Mouse (Mus musculus) heart, postnatal 0 days (tissue): ENCODE results near the gene Syt1. TPM values are rescaled to one million over a fixed set of nuclear protein-coding genes. Genes with fewer than 3 reads are reported as not detected.

Experiments used
- ATAC-seq: fragments of 200-750 bp; cut with Nextera tagmentation; 2 replicates; pipeline ENCODE4 v1.8.0; 2017; ENCODE audit warnings: low read depth, moderate number of reproducible peaks, moderate library complexity; ENCODE audit not compliant: insufficient read depth
- DNase-seq: peaks from one replicate; pipeline ENCODE4 v3.0.0-alpha.2; 2016; ENCODE audit warnings: low spot score
- H3K27ac ChIP-seq: fragments of 300-500 bp; sonication (generic); 2 replicates; pipeline ENCODE4 v1.5.1; 2014; ENCODE audit warnings: low read depth, mild to moderate bottlenecking
- H3K27me3 ChIP-seq: fragments of 300-500 bp; sonication (generic); 2 replicates; pipeline ENCODE4 v1.6.1; 2014; ENCODE audit warnings: low read length, mixed read lengths; ENCODE audit not compliant: control insufficient read depth, insufficient read depth
- H3K36me3 ChIP-seq: fragments of 300-500 bp; sonication (generic); replicated peaks from 2 replicates; pipeline ENCODE4 v1.6.1; 2014; ENCODE audit warnings: low read length, mixed read lengths; ENCODE audit not compliant: control insufficient read depth, insufficient read depth
- H3K4me1 ChIP-seq: fragments of 300-500 bp; sonication (generic); 2 replicates; pipeline ENCODE4 v1.6.1; 2014; ENCODE audit warnings: antibody characterized with exemption; ENCODE audit not compliant: control insufficient read depth, insufficient read depth
- H3K4me2 ChIP-seq: fragments of 300-500 bp; sonication (generic); 2 replicates; pipeline ENCODE4 v1.6.1; 2014; ENCODE audit warnings: low read depth, mild to moderate bottlenecking, low read length, moderate library complexity
- H3K4me3 ChIP-seq: fragments of 300-500 bp; sonication (generic); 2 replicates; pipeline ENCODE4 v1.5.1; 2014; ENCODE audit warnings: low read depth, low read length
- H3K9ac ChIP-seq: fragments of 300-500 bp; sonication (generic); replicated peaks from 2 replicates; pipeline ENCODE4 v1.6.1; 2014; ENCODE audit warnings: low read depth, low read length, mixed read lengths
- H3K9me3 ChIP-seq: fragments of 300-500 bp; sonication (generic); replicated peaks from 2 replicates; pipeline ENCODE4 v1.6.1; 2016; ENCODE audit warnings: low read length; ENCODE audit not compliant: control insufficient read depth
- CTCF ChIP-seq: IDR thresholded peaks from 2 replicates; pipeline ENCODE4 v1.5.1; 2016; ENCODE audit warnings: antibody characterized with exemption, control low read depth, low read depth
- EP300 ChIP-seq: IDR thresholded peaks from 2 replicates; pipeline ENCODE4 v1.6.1; 2016; ENCODE audit warnings: antibody characterized with exemption, low read depth
- WGBS: fragments of 180-500 bp; shearing (Covaris S2); extraction: QIAGEN DNeasy Blood & Tissue Kit; methylation state at CpG from one replicate; pipeline ENCODE4 v1.1.7; 2014; 5-methylcytosine and 5-hydroxymethylcytosine counted together
- polyA plus RNA-seq: library from polyadenylated mRNA; unstranded; fragments of >200 nt; fragmentation: Nextera tagmentation; extraction: Ambion mirVana; gene quantifications from 2 replicates; pipeline ENCODE4 v1.2.1, GENCODE M21; 2015
- total RNA-seq: library from RNA; depleted of rRNA; stranded (reverse); fragments of >200 nt; gene quantifications from 2 replicates; pipeline ENCODE4 v1.2.3, GENCODE M21; 2014; ENCODE audit warnings: low replicate concordance

Syt1 gene
- total and polyA plus RNA-seq, 2 experiments from 2014 or later = 0.08 TPM; not detected in 1

- TF ChIP-seq EP300 (no peak), CTCF (no peak)
- Histone ChIP-seq H3K9me3 (no peaks in the 10 kb centered on the region), H3K4me1 (no peaks in the 10 kb centered on the region), H3K27ac (no peak overlapping the region), H3K4me2 (no peak overlapping the region), H3K36me3 (no peaks in the 10 kb centered on the region), H3K27me3 (no peaks in the 10 kb centered on the region), H3K9ac (no peak overlapping the region), H3K4me3 (no peak overlapping the region)
- no peak for DNase-seq
- ATAC-seq = no peak
- WGBS = 74% methylated on average over 8 of the region's 8 CpGs
Measured at GRCm38 (mm10) chr10:108952182-108952581, 58.6 kb downstream of the Syt1 start.

GRCm38 (mm10) chr10:108936838-108937430, 73.8 kb downstream of the Syt1 start:
- no peaks in the 10 kb centered on the region for H3K4me1 ChIP-seq
- ATAC-seq (no peak), DNase-seq (no peak)
- H3K27me3 ChIP-seq = no peaks in the 10 kb centered on the region
- H3K9ac ChIP-seq = no peak overlapping the region
- no peak overlapping the region for H3K27ac ChIP-seq
- H3K4me2 ChIP-seq = no peak overlapping the region
- TF ChIP-seq EP300 (no peak), CTCF (no peak)
- H3K9me3 ChIP-seq = no peaks in the 10 kb centered on the region
- WGBS = 78% methylated on average over 10 of the region's 10 CpGs
- no peak overlapping the region for H3K4me3 ChIP-seq
- H3K36me3 ChIP-seq = no peaks in the 10 kb centered on the region

- 71% methylated on average over 3 of the region's 3 CpGs for WGBS
- Histone ChIP-seq H3K27ac (no peak overlapping the region), H3K4me1 (no peaks in the 10 kb centered on the region), H3K9me3 (no peaks in the 10 kb centered on the region), H3K4me3 (no peak overlapping the region), H3K9ac (no peak overlapping the region), H3K27me3 (no peaks in the 10 kb centered on the region), H3K4me2 (no peak overlapping the region), H3K36me3 (no peaks in the 10 kb centered on the region)
- ATAC-seq = no peak
- no peak for DNase-seq
- TF ChIP-seq EP300 = no peak
- no peak for TF ChIP-seq CTCF
Measured at GRCm38 (mm10) chr10:108930299-108930698, 80.5 kb downstream of the Syt1 start.

GRCm38 (mm10) chr10:108929676-108930075, 81.1 kb downstream of the Syt1 start:
- DNase-seq = no peak
- no peak overlapping the region for H3K9ac ChIP-seq
- TF ChIP-seq EP300 = no peak
- no peak for TF ChIP-seq CTCF
- no peaks in the 10 kb centered on the region for H3K4me1 ChIP-seq
- no peaks in the 10 kb centered on the region for H3K27me3 ChIP-seq
- H3K4me2 ChIP-seq = no peak overlapping the region
- H3K36me3 ChIP-seq = no peaks in the 10 kb centered on the region
- ATAC-seq = no peak
- no peaks in the 10 kb centered on the region for H3K9me3 ChIP-seq
- WGBS = 71% methylated on average over 6 of the region's 6 CpGs
- no peak overlapping the region for H3K27ac ChIP-seq
- no peak overlapping the region for H3K4me3 ChIP-seq

GRCm38 (mm10) chr10:108905264-108905663, 105.5 kb downstream of the Syt1 start:
- H3K27ac ChIP-seq = no peak overlapping the region
- H3K9ac ChIP-seq = no peak overlapping the region
- H3K27me3 ChIP-seq = no peaks in the 10 kb centered on the region
- no peaks in the 10 kb centered on the region for H3K36me3 ChIP-seq
- no peak overlapping the region for H3K4me2 ChIP-seq
- WGBS = 100% methylated on average over 1 of the region's 1 CpGs
- ATAC-seq (no peak), DNase-seq (no peak)
- TF ChIP-seq CTCF (no peak), EP300 (no peak)
- H3K4me1 ChIP-seq = no peaks in the 10 kb centered on the region
- H3K9me3 ChIP-seq = no peaks in the 10 kb centered on the region
- no peak overlapping the region for H3K4me3 ChIP-seq

- Histone ChIP-seq H3K9ac (no peak overlapping the region), H3K9me3 (no peaks in the 10 kb centered on the region), H3K36me3 (no peaks in the 10 kb centered on the region), H3K4me2 (no peak overlapping the region), H3K4me1 (no peaks in the 10 kb centered on the region), H3K27me3 (no peaks in the 10 kb centered on the region), H3K4me3 (no peak overlapping the region), H3K27ac (no peak overlapping the region)
- ATAC-seq = no peak
- TF ChIP-seq CTCF (no peak), EP300 (no peak)
- 75% methylated on average over 4 of the region's 4 CpGs for WGBS
- no peak for DNase-seq
Measured at GRCm38 (mm10) chr10:108904371-108904770, 106.4 kb downstream of the Syt1 start.
